In genomic region chr9:67592726-67593125, GRCm38 (mm10) we compare ENCODE assay signal across 35 mouse cellular contexts.
"Had no signal": no experiment of that assay in that cellular context is flagged by ENCODE, and none has a peak within 500 bp of the region (broad histone marks: within the 10 kb centered on the region; RNA-seq: fewer than 3 reads in every experiment).

No protein-coding gene starts in this region.

- H3K4me1 ChIP-seq: hindbrain, embryonic 10.5 days; hindbrain, embryonic 12.5 days; hindbrain, embryonic 13.5 days; hindbrain, embryonic 15.5 days; intestine, embryonic 15.5 days; kidney, embryonic 15.5 days had no signal

- H3K9me3 ChIP-seq: heart, embryonic 10.5 days; hindbrain, embryonic 12.5 days; hindbrain, embryonic 15.5 days; intestine, embryonic 15.5 days had no signal

- H3K27ac ChIP-seq: heart, embryonic 10.5 days; heart, embryonic 13.5 days; heart, embryonic 15.5 days; hindbrain, embryonic 10.5 days; hindbrain, embryonic 12.5 days; hindbrain, embryonic 13.5 days; hindbrain, embryonic 14.5 days; hindbrain, embryonic 15.5 days; hindbrain, postnatal 0 days; intestine, embryonic 15.5 days; kidney, embryonic 15.5 days; kidney, postnatal 0 days; layer of hippocampus, adult 2 months had no signal

- H3K27me3 ChIP-seq: heart, embryonic 12.5 days; heart, embryonic 13.5 days; heart, embryonic 15.5 days; hindbrain, embryonic 12.5 days; hindbrain, embryonic 13.5 days; hindbrain, embryonic 15.5 days; intestine, embryonic 15.5 days; kidney, embryonic 15.5 days had no signal

- H3K36me3 ChIP-seq: heart, embryonic 10.5 days; heart, embryonic 13.5 days; heart, embryonic 15.5 days; hindbrain, embryonic 12.5 days; hindbrain, embryonic 13.5 days; hindbrain, embryonic 15.5 days; intestine, embryonic 15.5 days; kidney, embryonic 15.5 days had no signal

- ATAC-seq: hindbrain, embryonic 16.5 days; hindbrain, postnatal 0 days; inflammation-experienced regulatory T-cells, adult 6 months; intestine, embryonic 16.5 days; intestine, postnatal 0 days had no signal

- H3K9ac ChIP-seq: heart, embryonic 12.5 days; heart, embryonic 13.5 days; heart, embryonic 15.5 days; hindbrain, embryonic 12.5 days; hindbrain, embryonic 13.5 days; hindbrain, embryonic 14.5 days; hindbrain, embryonic 15.5 days; intestine, embryonic 15.5 days; kidney, embryonic 15.5 days had no signal

- H3K4me2 ChIP-seq: heart, embryonic 11.5 days; heart, embryonic 12.5 days; heart, embryonic 13.5 days; heart, embryonic 15.5 days; hindbrain, embryonic 12.5 days; hindbrain, embryonic 13.5 days; hindbrain, embryonic 14.5 days; hindbrain, embryonic 15.5 days; intestine, embryonic 15.5 days; kidney, embryonic 15.5 days had no signal

- DNase-seq: heart, postnatal 10 days; heart, postnatal 14 days; heart, postnatal 36 days; heart, postnatal 4 days; kidney, adult 11 months; kidney, adult 18-20 months; kidney, adult 2 months; kidney, adult 8-10 months; kidney, adult 9 months; kidney, postnatal 10 days; kidney, postnatal 14 days; kidney, postnatal 25 days; kidney, postnatal 36 days; kidney, postnatal 4 days; layer of hippocampus, adult 9-11 months; layer of hippocampus, postnatal 36 days had no signal

- H3K4me3 ChIP-seq: heart, embryonic 10.5 days; heart, embryonic 12.5 days; heart, embryonic 13.5 days; heart, embryonic 15.5 days; hindbrain, embryonic 10.5 days; hindbrain, embryonic 12.5 days; hindbrain, embryonic 13.5 days; hindbrain, embryonic 15.5 days; intestine, embryonic 15.5 days; kidney, embryonic 15.5 days; layer of hippocampus, adult 2 months had no signal
